Mouse (Mus musculus) MEL (cell line): ENCODE results near the gene Olfr12. TPM values are rescaled to one million over a fixed set of nuclear protein-coding genes. Genes with fewer than 3 reads are reported as not detected.

Source experiments
- DNase-seq: peaks from one replicate; pipeline ENCODE4 v3.0.0; 2011; ENCODE audit warnings: low read depth, low spot score
- H3K27ac ChIP-seq: 2 replicates; pipeline ENCODE4 v1.5.1; 2012; ENCODE audit warnings: low read depth, mild to moderate bottlenecking, control low read depth, low read length, moderate library complexity; ENCODE audit not compliant: control insufficient read depth
- H3K27me3 ChIP-seq, 2 experiments: fragments of 150-350 bp in 1 of 2; sonication (generic) in 1 of 2; 2 replicates each; pipeline ENCODE4 v1.6.1; 2012; ENCODE audit warnings: low read length in 2 of 2, mild to moderate bottlenecking in 2 of 2, improper control_type of control experiment in 1 of 2, moderate library complexity in 1 of 2; ENCODE audit not compliant: insufficient read depth in 2 of 2, control insufficient read depth in 1 of 2
- H3K36me3 ChIP-seq, 2 experiments: 2 replicates each; pipeline ENCODE4 v1.6.1; 2012 to 2014; ENCODE audit warnings: low read length in 2 of 2, improper control_type of control experiment in 1 of 2, inconsistent platforms in 1 of 2, mild to moderate bottlenecking in 1 of 2; ENCODE audit not compliant: insufficient read depth in 2 of 2, control insufficient read depth in 1 of 2
- H3K4me1 ChIP-seq, 2 experiments: fragments of 150-350 bp in 1 of 2; sonication (generic) in 1 of 2; 2 replicates each; pipeline ENCODE4 v1.6.1; 2012; ENCODE audit warnings: low read length in 2 of 2, improper control_type of control experiment in 1 of 2, mild to moderate bottlenecking in 1 of 2; ENCODE audit not compliant: insufficient read depth in 2 of 2, control insufficient read depth in 1 of 2
- H3K4me3 ChIP-seq, 2 experiments: fragments of 150-350 bp in 1 of 2; sonication (generic) in 1 of 2; 2 replicates each; pipeline ENCODE4 v1.5.1; 2012; ENCODE audit warnings: low read depth in 2 of 2, low read length in 2 of 2, mild to moderate bottlenecking in 2 of 2, moderate library complexity in 2 of 2, control low read depth in 1 of 2, improper control_type of control experiment in 1 of 2; ENCODE audit not compliant: control insufficient read depth in 1 of 2, insufficient read depth in 1 of 2
- H3K79me2 ChIP-seq: 2 replicates; pipeline ENCODE4 v1.6.1; 2012; ENCODE audit warnings: mild to moderate bottlenecking, low read length, moderate library complexity; ENCODE audit not compliant: control insufficient read depth, poor library complexity, insufficient read depth
- H3K9ac ChIP-seq: 2 replicates; pipeline ENCODE4 v1.6.1; 2012; ENCODE audit warnings: low read depth, mild to moderate bottlenecking, control low read depth, low read length, moderate library complexity; ENCODE audit not compliant: control insufficient read depth, poor library complexity, severe bottlenecking
- H3K9me3 ChIP-seq: fragments of 150-350 bp; sonication (generic); replicated peaks from 2 replicates; pipeline ENCODE4 v1.6.1; 2012; ENCODE audit warnings: mild to moderate bottlenecking, low read length, improper control_type of control experiment, moderate library complexity; ENCODE audit not compliant: insufficient read depth
- BHLHE40 ChIP-seq: IDR thresholded peaks from 2 replicates; pipeline ENCODE4 v1.6.1; 2012; ENCODE audit warnings: low read depth, mild to moderate bottlenecking, inconsistent platforms, low read length, improper control_type of control experiment, borderline replicate concordance
- CHD1 ChIP-seq: IDR thresholded peaks from 2 replicates; pipeline ENCODE4 v1.6.1; 2012; ENCODE audit warnings: low read depth, mild to moderate bottlenecking, inconsistent platforms, low read length, improper control_type of control experiment
- ELF1 ChIP-seq: IDR thresholded peaks from 2 replicates; pipeline ENCODE4 v1.6.1; 2014; ENCODE audit warnings: low read depth, mild to moderate bottlenecking, inconsistent platforms, low read length, improper control_type of control experiment, moderate library complexity
- EP300 ChIP-seq, 2 experiments: IDR thresholded peaks; 2 replicates each; pipeline ENCODE4 v1.6.1; 2011; ENCODE audit warnings: improper control_type of control experiment in 2 of 2, low read length in 2 of 2, low read depth in 1 of 2, mild to moderate bottlenecking in 1 of 2
- GABPA ChIP-seq: IDR thresholded peaks from 2 replicates; pipeline ENCODE4 v1.6.1; 2012; ENCODE audit warnings: low read depth, mild to moderate bottlenecking, inconsistent platforms, low read length, improper control_type of control experiment, moderate library complexity
- GATA1 ChIP-seq: IDR thresholded peaks from 2 replicates; pipeline ENCODE4 v1.6.1; 2011; ENCODE audit warnings: low read depth, low read length, improper control_type of control experiment
- HCFC1 ChIP-seq: IDR thresholded peaks from 2 replicates; pipeline ENCODE4 v1.6.1; 2012; ENCODE audit warnings: low read depth, mild to moderate bottlenecking, inconsistent platforms, low read length, improper control_type of control experiment, moderate library complexity
- JUND ChIP-seq: IDR thresholded peaks from 2 replicates; pipeline ENCODE4 v1.6.1; 2011; ENCODE audit warnings: low read depth, mild to moderate bottlenecking, improper control_type of control experiment, low read length
- KAT2A ChIP-seq: conservative IDR thresholded peaks from 2 replicates; pipeline ENCODE4 v1.6.1; 2012; ENCODE audit warnings: low read depth, low read length, improper control_type of control experiment, inconsistent platforms
- MAFK ChIP-seq: IDR thresholded peaks from 2 replicates; pipeline ENCODE4 v1.6.1; 2011; ENCODE audit warnings: low read depth, mild to moderate bottlenecking, low read length, improper control_type of control experiment, borderline replicate concordance
- MAX ChIP-seq: IDR thresholded peaks from 2 replicates; pipeline ENCODE4 v1.6.1; 2011; ENCODE audit warnings: low read length, improper control_type of control experiment
- MEF2A ChIP-seq: IDR thresholded peaks from 2 replicates; pipeline ENCODE4 v1.6.1; 2014; ENCODE audit warnings: low read depth, mild to moderate bottlenecking, inconsistent platforms, low read length, improper control_type of control experiment; ENCODE audit not compliant: poor library complexity, insufficient replicate concordance, severe bottlenecking; ENCODE audit errors: extremely low read depth
- MXI1 ChIP-seq: IDR thresholded peaks from 2 replicates; pipeline ENCODE4 v1.6.1; 2011; ENCODE audit warnings: mild to moderate bottlenecking, low read depth, low read length, improper control_type of control experiment
- MYC ChIP-seq: IDR thresholded peaks from 2 replicates; pipeline ENCODE4 v1.6.1; 2011; ENCODE audit warnings: low read depth, mild to moderate bottlenecking, low read length, improper control_type of control experiment, moderate library complexity
- NRF1 ChIP-seq: IDR thresholded peaks from 2 replicates; pipeline ENCODE4 v1.6.1; 2014; ENCODE audit warnings: low read depth, mild to moderate bottlenecking, inconsistent platforms, low read length, improper control_type of control experiment, moderate library complexity; ENCODE audit not compliant: poor library complexity, insufficient read depth, severe bottlenecking
- POLR2A ChIP-seq, 2 experiments: IDR thresholded peaks; 2 replicates each; pipeline ENCODE4 v1.6.1; 2011 to 2012; ENCODE audit warnings: low read length in 2 of 2, mild to moderate bottlenecking in 2 of 2, control low read depth in 1 of 2, improper control_type of control experiment in 1 of 2, low read depth in 1 of 2, moderate library complexity in 1 of 2; ENCODE audit not compliant: control insufficient read depth in 1 of 2, insufficient read depth in 1 of 2, poor library complexity in 1 of 2
- POLR2AphosphoS2 ChIP-seq: IDR thresholded peaks from 2 replicates; pipeline ENCODE4 v1.6.1; 2011; ENCODE audit warnings: low read length, improper control_type of control experiment
- RAD21 ChIP-seq: IDR thresholded peaks from 2 replicates; pipeline ENCODE4 v1.6.1; 2011; ENCODE audit warnings: mild to moderate bottlenecking, low read depth, low read length, improper control_type of control experiment
- RCOR1 ChIP-seq: IDR thresholded peaks from 2 replicates; pipeline ENCODE4 v1.6.1; 2012; ENCODE audit warnings: low read depth, mild to moderate bottlenecking, inconsistent platforms, low read length, improper control_type of control experiment
- SMC3 ChIP-seq: IDR thresholded peaks from 2 replicates; pipeline ENCODE4 v1.6.1; 2011; ENCODE audit warnings: low read depth, low read length, improper control_type of control experiment
- TCF12 ChIP-seq: IDR thresholded peaks from 2 replicates; pipeline ENCODE4 v1.6.1; 2014; ENCODE audit warnings: low read depth, mild to moderate bottlenecking, inconsistent platforms, low read length, improper control_type of control experiment, moderate library complexity
- ZMIZ1 ChIP-seq: IDR thresholded peaks from 2 replicates; pipeline ENCODE4 v1.6.1; 2012; ENCODE audit warnings: low read depth, mild to moderate bottlenecking, inconsistent platforms, low read length, improper control_type of control experiment, moderate library complexity
- polyA plus RNA-seq, 2 experiments: library from polyadenylated mRNA; stranded (reverse) in 1 of 2; unstranded in 1 of 2; fragments of >175 nt in 1 of 2; fragments of >200 nt in 1 of 2; gene quantifications; 2 replicates each; pipeline versions ENCODE4 v1.2.1 to v1.2.4; 2012; ENCODE audit warnings: low replicate concordance in 2 of 2, low read depth in 1 of 2; ENCODE audit not compliant: insufficient read length in 2 of 2, insufficient read depth in 1 of 2, missing spikeins in 1 of 2
- total RNA-seq: library from RNA; depleted of rRNA; stranded (reverse); fragments of 300-350 nt; gene quantifications from 2 replicates; pipeline ENCODE4 v1.2.3, GENCODE M21; 2012

The Olfr12 gene
- total and polyA plus RNA-seq, 3 experiments: not detected

DNA sequence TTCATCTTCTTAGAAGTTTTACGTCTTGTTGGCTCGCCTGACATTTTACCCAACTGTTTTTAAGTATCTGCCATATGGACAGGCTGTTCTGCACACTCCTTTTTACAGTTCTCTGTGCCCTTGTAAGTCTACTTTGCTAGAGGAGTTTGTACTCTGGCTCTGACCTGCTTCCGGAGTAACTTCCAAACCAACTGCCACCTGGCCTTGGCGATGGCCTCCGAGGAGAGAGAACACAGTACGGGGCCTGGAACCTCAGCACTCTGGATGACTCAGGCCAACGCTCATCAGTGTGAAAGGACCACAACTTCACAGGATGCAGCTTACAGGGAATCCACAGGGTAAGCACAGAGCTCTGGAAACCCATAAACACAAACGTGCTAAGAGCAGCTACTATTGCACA lies 16.1 kb downstream of the Olfr12 start:
- Histone ChIP-seq H3K4me3 (no peak overlapping the region), H3K27me3 (no peaks in the 10 kb centered on the region), H3K9me3 (no peaks in the 10 kb centered on the region), H3K36me3 (peaks cover 0 to 2% of the 10 kb centered on the region in 2 experiments; a peak in 1 of 4 replicates), H3K9ac (no peak overlapping the region), H3K27ac (no peak overlapping the region)
- TF ChIP-seq RCOR1 (no peak), RAD21 (no peak), GABPA (no peak), NRF1 (no peak), POLR2AphosphoS2 (no peak), MXI1 (no peak), MYC (no peak), KAT2A (no peak)
- TF ChIP-seq, all 39 proteins: peak for 0
- DNase-seq: no peak
- H3K79me2 ChIP-seq: peaks cover 1% of the 10 kb centered on the region; the same call in 1 of the 2 replicates
- no peaks in the 10 kb centered on the region for H3K4me1 ChIP-seq

DNA sequence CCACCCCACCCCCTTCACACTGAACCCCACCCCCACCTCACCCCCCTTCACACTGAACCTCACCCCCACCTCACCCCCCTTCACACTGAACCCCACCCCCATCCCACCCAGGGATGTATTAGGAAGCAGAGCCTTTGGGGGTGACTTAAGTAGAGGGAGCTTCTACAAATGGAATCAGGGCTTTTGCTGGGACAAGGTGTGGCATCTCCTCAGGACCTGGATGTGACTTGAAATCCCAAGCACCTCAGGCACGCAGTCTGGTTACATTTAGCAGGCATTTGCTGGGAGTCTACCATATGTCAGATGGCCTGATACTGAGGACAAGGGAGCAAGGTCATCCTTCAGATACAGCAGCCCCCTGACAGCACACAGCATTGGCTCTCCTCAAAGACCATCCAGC lies 17.0 kb downstream of the Olfr12 start:
- Histone ChIP-seq H3K4me3 (no peak overlapping the region), H3K9ac (no peak overlapping the region), H3K79me2 (peaks cover 9% of the 10 kb centered on the region; the same call in 1 of the 2 replicates), H3K4me1 (no peaks in the 10 kb centered on the region; a peak in 1 of 4 replicates), H3K27ac (no peak overlapping the region), H3K27me3 (no peaks in the 10 kb centered on the region), H3K36me3 (peaks cover 1 to 2% of the 10 kb centered on the region in 2 experiments; a peak in 2 of 4 replicates)
- TF ChIP-seq RAD21 (no peak), GABPA (no peak), ZMIZ1 (no peak), NRF1 (no peak), POLR2A (IDR thresholded peaks at IDR 0.05; ENCODE audit: control insufficient read depth in 1 of 2, insufficient read depth in 1 of 2, low read depth in 1 of 2, low read length in 2 of 2, poor library complexity in 1 of 2) (no peak), CHD1 (no peak), SMC3 (no peak), MAFK (no peak), JUND (no peak), KAT2A (no peak), MAX (no peak), ELF1 (no peak), HCFC1 (no peak), EP300 (IDR thresholded peaks at IDR 0.05; ENCODE audit: low read depth in 1 of 2, low read length in 2 of 2) (no peak), TCF12 (no peak), MXI1 (no peak), MYC (no peak), GATA1 (no peak), MEF2A (no peak), BHLHE40 (no peak)
- TF ChIP-seq, all 39 proteins: peak for 0
- no peak for DNase-seq
- no peaks in the 10 kb centered on the region for H3K9me3 ChIP-seq
